Mouse (Mus musculus) right cerebral cortex, postnatal 25 days (tissue): ENCODE measurements around the gene Rnf217.
A peak's percentile ranks its signal among the peaks of the same experiment; 100 is the strongest.

ENCODE experiments used
- DNase-seq: peaks from one replicate; pipeline ENCODE4 v3.0.0; 2022

The Rnf217 gene

GRCm38 (mm10) chr10:31609066-31609961, at the start of gene Rnf217:
Rnf217 (minus strand) TSS chr10:31609184.
- peak; percentile 84 for DNase-seq

GRCm38 (mm10) chr10:31647270-31647669, 38.3 kb upstream of the Rnf217 start:
- DNase-seq = no peak

- no peak for DNase-seq
Measured at GRCm38 (mm10) chr10:31646083-31646482, 37.1 kb upstream of the Rnf217 start.

GRCm38 (mm10) chr10:31635098-31635497, 26.1 kb upstream of the Rnf217 start:
- no peak for DNase-seq

GRCm38 (mm10) chr10:31632005-31632404, 23.0 kb upstream of the Rnf217 start:
- DNase-seq = no peak

- no peak for DNase-seq
Measured at GRCm38 (mm10) chr10:31615355-31615754, 6.4 kb upstream of the Rnf217 start.

GRCm38 (mm10) chr10:31614111-31614510, 5.1 kb upstream of the Rnf217 start:
- DNase-seq = no peak

- DNase-seq = peak; percentile 41
Measured at GRCm38 (mm10) chr10:31608441-31609065, 431 bp downstream of the Rnf217 start.

- DNase-seq = peak; percentile 38
Measured at GRCm38 (mm10) chr10:31606981-31607867, 1.8 kb downstream of the Rnf217 start.

- DNase-seq = no peak
Measured at GRCm38 (mm10) chr10:31603855-31604254, 5.1 kb downstream of the Rnf217 start.

- DNase-seq = no peak
Measured at GRCm38 (mm10) chr10:31600116-31600515, 8.9 kb downstream of the Rnf217 start.

- DNase-seq = no peak
Measured at GRCm38 (mm10) chr10:31597886-31598285, 11.1 kb downstream of the Rnf217 start.

GRCm38 (mm10) chr10:31596804-31597203, 12.2 kb downstream of the Rnf217 start:
- no peak for DNase-seq

- DNase-seq = no peak
Measured at GRCm38 (mm10) chr10:31595326-31595725, 13.7 kb downstream of the Rnf217 start.

- no peak for DNase-seq
Measured at GRCm38 (mm10) chr10:31592741-31593524, 16.1 kb downstream of the Rnf217 start.

- DNase-seq = no peak
Measured at GRCm38 (mm10) chr10:31592095-31592740, 16.8 kb downstream of the Rnf217 start.

GRCm38 (mm10) chr10:31580722-31581121, 28.3 kb downstream of the Rnf217 start:
- no peak for DNase-seq

GRCm38 (mm10) chr10:31580073-31580472, 28.9 kb downstream of the Rnf217 start:
- no peak for DNase-seq

- no peak for DNase-seq
Measured at GRCm38 (mm10) chr10:31573267-31573666, 35.7 kb downstream of the Rnf217 start.

- no peak for DNase-seq
Measured at GRCm38 (mm10) chr10:31557311-31557710, 51.7 kb downstream of the Rnf217 start.

GRCm38 (mm10) chr10:31555433-31555960, 53.5 kb downstream of the Rnf217 start:
- no peak for DNase-seq
